Mouse (Mus musculus) erythroblast, embryonic 14.5 days (primary cell): Measurements from ENCODE around the gene Gm10840. TPM values are rescaled to one million over a fixed set of nuclear protein-coding genes. Genes with fewer than 3 reads are reported as not detected.

Source experiments
- H3K27me3 ChIP-seq: 2 replicates; pipeline ENCODE4 v1.6.1; 2012; ENCODE audit warnings: inconsistent platforms; ENCODE audit not compliant: control insufficient read depth
- H3K36me3 ChIP-seq: 2 replicates; pipeline ENCODE4 v1.6.1; 2012; ENCODE audit warnings: mild to moderate bottlenecking, inconsistent platforms; ENCODE audit not compliant: control insufficient read depth
- H3K4me1 ChIP-seq: 2 replicates; pipeline ENCODE4 v1.6.1; 2012; ENCODE audit warnings: inconsistent platforms; ENCODE audit not compliant: control insufficient read depth
- H3K4me3 ChIP-seq: replicated peaks from 2 replicates; pipeline ENCODE3; 2012; ENCODE audit warnings: moderate library complexity, mild to moderate bottlenecking, inconsistent platforms
- H3K9me3 ChIP-seq: 2 replicates; pipeline ENCODE4 v1.6.1; 2012; ENCODE audit warnings: low read length, inconsistent platforms, mixed read lengths; ENCODE audit not compliant: control insufficient read depth
- GATA1 ChIP-seq: IDR thresholded peaks from 2 replicates; pipeline ENCODE4 v1.6.1; 2012; ENCODE audit warnings: low read length, inconsistent platforms, mixed read lengths
- TAL1 ChIP-seq: IDR thresholded peaks from 3 replicates; pipeline ENCODE4 v1.6.1; 2012; ENCODE audit warnings: low read length, inconsistent platforms, mixed read lengths
- polyA plus RNA-seq: library from polyadenylated mRNA; stranded (reverse); fragments of >175 nt; gene quantifications from 2 replicates; pipeline ENCODE4 v1.2.3, GENCODE M21; 2012

Gene Gm10840
- polyA plus RNA-seq, 1 experiment: not detected

DNA sequence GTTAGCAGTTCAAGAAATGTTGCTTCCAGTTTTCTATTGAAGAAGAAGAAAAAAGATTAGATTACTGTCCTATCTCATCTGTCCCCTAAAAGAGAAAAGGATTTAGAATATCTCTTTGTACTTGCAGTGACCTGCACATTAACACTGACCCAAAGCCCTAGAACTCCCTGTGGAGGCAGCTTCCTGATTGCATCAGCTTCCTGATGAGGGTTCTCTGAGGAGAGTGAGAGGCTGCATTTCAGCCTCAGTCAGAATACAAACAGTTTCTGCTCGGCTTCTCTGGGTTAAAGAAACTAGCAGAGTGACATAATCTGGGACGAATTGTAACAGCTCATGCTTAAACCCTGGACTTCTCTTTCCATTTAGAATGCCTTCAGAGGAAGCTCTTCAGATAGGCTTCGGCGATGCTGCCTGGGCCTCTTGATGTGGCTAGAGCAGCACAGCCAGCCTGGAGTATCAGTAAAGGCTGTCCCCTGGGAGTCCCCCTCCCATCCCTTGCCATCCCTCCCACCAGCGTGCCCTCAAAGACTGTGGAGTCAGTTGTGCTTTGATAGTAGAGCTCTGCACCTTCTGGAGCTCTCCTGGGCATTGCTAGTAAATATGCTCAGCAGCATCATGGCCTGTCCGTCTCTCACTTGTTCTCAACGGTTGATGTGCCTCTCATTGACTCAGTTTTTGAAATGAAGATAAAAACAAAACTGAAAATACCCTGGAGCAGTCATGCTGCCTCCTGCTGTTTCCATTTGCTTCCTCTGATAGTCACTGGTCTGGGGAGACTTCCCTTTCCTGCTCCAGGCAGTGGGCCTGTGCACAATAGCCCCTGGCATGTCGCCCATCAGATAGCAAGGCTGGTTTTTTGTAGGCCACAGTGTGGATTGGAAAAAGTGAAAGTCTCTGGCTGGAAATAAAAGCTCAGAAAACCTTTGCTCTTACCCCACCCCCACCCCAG, 25.8 kb upstream of the Gm10840 start:
- no peak for TF ChIP-seq TAL1
- TF ChIP-seq GATA1: no peak

DNA sequence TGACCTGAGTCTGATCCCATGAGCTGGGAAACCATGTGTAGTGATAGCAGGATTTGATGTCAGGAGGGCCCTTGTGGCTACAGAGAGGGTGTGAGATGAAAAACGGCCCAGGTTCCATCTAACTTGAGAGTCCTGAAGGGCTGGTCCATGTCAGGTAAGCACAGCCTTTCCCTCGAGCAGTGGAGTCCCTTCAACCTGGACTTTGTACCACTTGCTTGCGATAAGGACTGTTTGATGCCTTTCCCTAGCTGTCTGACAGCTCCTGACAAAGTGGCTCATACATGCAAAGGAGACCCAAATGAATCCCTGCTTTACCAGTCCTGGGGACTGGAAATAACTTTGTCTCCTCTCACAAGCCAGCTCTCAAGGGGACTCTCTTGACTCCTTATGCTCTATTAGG, 9.4 kb upstream of the Gm10840 start:
- Histone ChIP-seq H3K4me1 (no peaks in the 10 kb centered on the region), H3K27me3 (no peaks in the 10 kb centered on the region), H3K36me3 (peaks cover 33% of the 10 kb centered on the region), H3K4me3 (no peak overlapping the region), H3K9me3 (no peaks in the 10 kb centered on the region)
- TF ChIP-seq TAL1 (no peak), GATA1 (no peak)

More for the DNA sequence above, 25.8 kb upstream of the Gm10840 start:
- H3K4me3 ChIP-seq: no peak overlapping the region
- peaks cover 3% of the 10 kb centered on the region; the same call in 1 of the 2 replicates for H3K4me1 ChIP-seq
- H3K36me3 ChIP-seq: no peaks in the 10 kb centered on the region; the same call in 1 of the 2 replicates
- H3K9me3 ChIP-seq: no peaks in the 10 kb centered on the region
- no peaks in the 10 kb centered on the region for H3K27me3 ChIP-seq

DNA sequence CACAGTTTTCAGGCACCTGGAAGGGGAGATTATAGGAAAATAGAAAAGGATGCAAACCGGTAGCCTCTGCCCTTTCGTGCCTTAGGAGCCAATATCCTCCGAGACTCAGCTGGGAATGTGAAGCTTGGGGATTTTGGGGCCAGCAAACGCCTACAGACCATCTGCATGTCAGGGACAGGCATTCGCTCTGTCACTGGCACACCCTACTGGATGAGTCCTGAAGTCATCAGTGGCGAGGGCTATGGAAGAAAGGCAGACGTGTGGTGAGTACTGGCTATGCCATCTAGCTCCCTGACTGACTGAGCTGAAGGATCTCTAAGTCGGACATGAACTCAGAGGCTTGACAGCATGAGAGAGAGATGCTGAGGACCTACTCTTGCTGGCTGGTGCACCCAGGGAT, 8.5 kb upstream of the Gm10840 start:
- H3K36me3 ChIP-seq: peaks cover 39% of the 10 kb centered on the region
- no peak overlapping the region for H3K4me3 ChIP-seq
- H3K4me1 ChIP-seq: no peaks in the 10 kb centered on the region
- H3K9me3 ChIP-seq: no peaks in the 10 kb centered on the region
- H3K27me3 ChIP-seq: no peaks in the 10 kb centered on the region
- TF ChIP-seq TAL1: no peak
- TF ChIP-seq GATA1: no peak

DNA sequence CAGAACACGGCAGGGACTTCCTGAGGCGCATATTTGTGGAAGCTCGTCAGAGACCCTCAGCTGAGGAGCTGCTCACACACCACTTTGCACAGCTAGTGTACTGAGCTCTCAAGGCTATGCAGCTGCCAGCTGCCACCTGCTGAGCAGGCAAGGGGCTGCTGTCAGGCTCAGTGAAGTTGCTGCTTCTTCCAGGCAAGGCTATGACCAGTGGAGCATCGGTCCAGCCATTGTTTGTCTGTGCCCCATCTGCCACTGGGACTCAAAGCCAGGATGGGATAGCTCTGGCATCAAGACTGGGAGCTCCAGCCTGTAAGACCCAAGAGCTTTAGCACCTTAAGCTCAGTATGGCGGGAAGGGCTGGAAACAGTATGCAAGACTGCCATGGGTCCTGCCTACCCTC, 6.6 kb upstream of the Gm10840 start:
- TF ChIP-seq GATA1 (no peak), TAL1 (no peak)
- Histone ChIP-seq H3K4me3 (no peak overlapping the region), H3K36me3 (peaks cover 37% of the 10 kb centered on the region), H3K27me3 (peaks cover 14% of the 10 kb centered on the region), H3K9me3 (no peaks in the 10 kb centered on the region), H3K4me1 (peaks cover 5% of the 10 kb centered on the region)

DNA sequence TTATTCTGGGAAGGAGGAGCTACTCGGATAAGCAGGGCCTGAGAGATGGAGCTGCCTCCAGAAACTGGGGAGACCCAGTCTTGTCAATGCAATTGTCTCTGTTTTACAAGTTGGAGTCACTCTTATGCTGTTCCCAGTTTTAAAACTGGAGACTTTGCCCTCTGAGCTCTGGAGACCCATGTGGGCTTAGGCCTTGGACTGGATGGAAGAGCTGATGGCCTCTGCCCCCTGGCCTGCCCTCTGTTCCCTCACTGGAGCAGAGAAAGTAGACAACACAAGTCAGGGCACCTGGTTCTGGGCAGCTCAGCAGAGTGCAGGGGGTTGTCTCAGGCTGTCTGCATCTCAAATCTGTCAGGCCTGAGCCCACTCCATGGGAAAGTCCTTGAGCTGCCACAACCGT, 5.9 kb upstream of the Gm10840 start:
- no peak for TF ChIP-seq TAL1
- TF ChIP-seq GATA1: no peak
- Histone ChIP-seq H3K4me3 (no peak overlapping the region), H3K36me3 (peaks cover 31% of the 10 kb centered on the region), H3K9me3 (no peaks in the 10 kb centered on the region), H3K27me3 (peaks cover 21% of the 10 kb centered on the region), H3K4me1 (peaks cover 11% of the 10 kb centered on the region)

DNA sequence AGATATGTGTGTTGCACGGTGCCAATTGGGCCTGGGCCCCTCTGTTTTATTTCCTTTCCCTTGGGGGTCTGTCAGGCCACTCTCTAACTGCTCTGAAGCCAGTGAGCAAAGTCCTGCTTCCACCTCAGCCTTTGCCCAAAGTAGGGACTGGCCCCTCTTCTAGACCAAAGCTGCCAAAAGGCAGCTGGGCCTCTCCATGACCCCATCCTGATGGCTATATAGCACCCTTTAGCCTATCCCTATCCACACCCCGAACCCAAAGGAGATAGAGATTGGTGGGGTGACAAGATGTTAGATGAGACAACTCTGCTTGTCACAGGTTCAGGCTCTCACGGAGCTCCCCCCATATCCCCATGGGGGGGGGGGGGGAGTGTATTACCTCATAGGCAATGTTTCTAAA, 4.9 kb upstream of the Gm10840 start:
- no peak overlapping the region for H3K4me3 ChIP-seq
- H3K36me3 ChIP-seq: peaks cover 23% of the 10 kb centered on the region
- H3K4me1 ChIP-seq: peaks cover 20% of the 10 kb centered on the region
- TF ChIP-seq TAL1 (no peak), GATA1 (no peak)
- H3K9me3 ChIP-seq: no peaks in the 10 kb centered on the region
- H3K27me3 ChIP-seq: peaks cover 31% of the 10 kb centered on the region

DNA sequence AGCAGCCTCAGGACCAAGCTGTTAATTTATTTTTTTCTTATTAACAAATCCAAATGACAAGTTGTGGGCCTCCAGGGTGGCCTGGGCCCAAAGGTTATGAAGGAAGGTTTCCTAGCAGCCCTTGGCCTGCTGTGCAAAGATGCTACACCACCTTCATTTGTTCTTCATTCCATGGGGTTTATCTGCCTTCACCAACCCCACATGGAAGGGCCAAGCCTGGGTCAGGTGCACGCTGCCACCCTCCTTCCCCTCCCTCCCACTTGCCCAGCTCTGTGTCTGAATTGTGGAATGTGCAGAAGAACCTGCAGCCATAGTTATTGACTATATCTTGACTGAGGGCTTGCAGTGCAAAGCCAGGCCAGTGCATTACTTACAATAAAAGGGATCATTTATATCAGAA, 4.4 kb upstream of the Gm10840 start:
- peaks cover 36% of the 10 kb centered on the region for H3K27me3 ChIP-seq
- TF ChIP-seq TAL1: no peak
- peaks cover 18% of the 10 kb centered on the region for H3K36me3 ChIP-seq
- H3K9me3 ChIP-seq: no peaks in the 10 kb centered on the region
- peaks cover 25% of the 10 kb centered on the region for H3K4me1 ChIP-seq
- H3K4me3 ChIP-seq: no peak overlapping the region

DNA sequence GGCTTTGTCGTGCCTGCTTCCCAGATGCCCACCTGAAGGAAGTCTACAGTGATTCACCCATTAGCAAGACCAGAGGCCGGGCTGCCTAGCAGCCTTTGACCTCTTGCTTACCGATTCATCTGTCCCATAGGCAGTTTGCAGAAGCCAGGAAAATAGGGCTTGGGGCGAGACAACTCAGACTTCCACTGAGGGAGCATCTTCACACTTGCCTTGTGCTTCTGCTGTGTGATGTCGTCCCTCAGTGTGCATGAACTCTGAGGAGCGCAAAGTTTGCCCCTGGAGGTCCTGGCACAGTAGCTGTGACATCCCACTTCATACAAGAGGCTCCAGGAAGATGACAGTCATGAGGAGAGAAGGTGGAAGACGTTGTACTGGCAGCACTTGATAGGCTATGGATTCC, 3.5 kb upstream of the Gm10840 start:
- TF ChIP-seq GATA1 (no peak), TAL1 (no peak)
- H3K4me3 ChIP-seq: no peak overlapping the region
- no peaks in the 10 kb centered on the region for H3K9me3 ChIP-seq
- peaks cover 13% of the 10 kb centered on the region for H3K36me3 ChIP-seq
- peaks cover 40% of the 10 kb centered on the region for H3K27me3 ChIP-seq
- H3K4me1 ChIP-seq: peaks cover 26% of the 10 kb centered on the region

DNA sequence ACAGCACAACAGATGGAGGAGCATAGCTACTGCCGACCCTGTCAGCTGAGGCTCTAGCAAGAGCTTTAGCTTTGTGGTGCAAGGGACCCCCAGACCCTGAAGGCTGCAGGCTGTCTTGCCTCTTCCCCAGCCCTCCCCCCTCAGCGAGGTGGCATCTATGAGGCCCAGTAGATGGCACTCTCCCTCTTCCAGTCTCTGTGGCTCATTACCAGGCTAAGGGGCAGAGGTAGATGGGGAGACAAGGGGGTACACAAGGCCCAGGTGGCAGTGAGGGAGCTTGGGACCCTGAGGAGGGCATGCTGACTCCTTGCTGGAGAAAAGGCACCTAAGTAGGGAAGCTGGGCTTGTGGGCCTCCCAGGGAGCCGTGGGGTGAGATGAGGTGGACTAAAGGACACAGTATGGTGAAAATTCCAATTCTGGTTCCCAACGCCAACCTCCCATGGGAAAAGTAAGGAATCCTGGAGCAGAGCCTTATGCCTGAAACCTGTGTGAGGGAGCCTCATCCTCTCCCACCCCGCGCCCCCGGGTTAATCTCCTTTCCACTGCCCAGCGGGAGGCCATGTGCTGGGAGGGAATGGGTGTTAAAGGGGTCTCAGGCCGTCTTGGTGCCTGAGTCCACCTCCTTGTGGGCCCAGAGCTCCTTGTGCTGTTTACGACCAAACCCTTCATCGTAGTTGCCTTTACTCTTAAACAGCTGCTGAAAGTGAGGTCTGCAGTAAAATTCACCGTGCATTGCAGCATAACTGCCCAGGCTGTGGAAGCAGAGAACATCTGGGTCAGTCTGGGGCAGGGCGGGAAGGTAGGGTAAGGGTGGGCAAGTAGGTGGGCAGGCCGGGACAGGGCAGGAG, 2.3 kb upstream of the Gm10840 start:
- TF ChIP-seq TAL1 (no peak; the same call in 2 of the 3 replicates), GATA1 (no peak)
- Histone ChIP-seq H3K4me1 (peaks cover 26% of the 10 kb centered on the region), H3K36me3 (peaks cover 12% of the 10 kb centered on the region), H3K9me3 (no peaks in the 10 kb centered on the region), H3K27me3 (peaks cover 41% of the 10 kb centered on the region), H3K4me3 (no peak overlapping the region)
